Mouse (Mus musculus) midbrain, embryonic 13.5 days (tissue): Measurements from ENCODE around the gene Mvb12b. TPM values are rescaled to one million over a fixed set of nuclear protein-coding genes. Genes with fewer than 3 reads are reported as not detected.
A peak's percentile ranks its signal among the peaks of the same experiment; 100 is the strongest.

Experiments used
- ATAC-seq: fragments of 200-750 bp; cut with Nextera tagmentation; 2 replicates; pipeline ENCODE4 v1.8.0; 2017; ENCODE audit warnings: mild to moderate bottlenecking, moderate TSS enrichment, moderate library complexity
- H3K27ac ChIP-seq: fragments of 300-500 bp; sonication (generic); 2 replicates; pipeline ENCODE4 v1.5.1; 2015; ENCODE audit warnings: inconsistent platforms, mild to moderate bottlenecking, moderate library complexity
- H3K27me3 ChIP-seq: fragments of 300-500 bp; sonication (generic); 2 replicates; pipeline ENCODE4 v1.6.1; 2015; ENCODE audit warnings: mild to moderate bottlenecking, inconsistent platforms
- H3K36me3 ChIP-seq: fragments of 300-500 bp; sonication (generic); 2 replicates; pipeline ENCODE4 v1.6.1; 2015; ENCODE audit warnings: mild to moderate bottlenecking, inconsistent platforms
- H3K4me1 ChIP-seq: fragments of 300-500 bp; sonication (generic); replicated peaks from 2 replicates; pipeline ENCODE4 v1.6.1; 2015; ENCODE audit warnings: inconsistent platforms
- H3K4me2 ChIP-seq: fragments of 300-500 bp; sonication (generic); replicated peaks from 2 replicates; pipeline ENCODE4 v1.6.1; 2015; ENCODE audit warnings: moderate library complexity, mild to moderate bottlenecking, inconsistent platforms
- H3K4me3 ChIP-seq: fragments of 300-500 bp; sonication (generic); replicated peaks from 2 replicates; pipeline ENCODE4 v1.5.1; 2015; ENCODE audit warnings: mild to moderate bottlenecking, inconsistent platforms
- H3K9ac ChIP-seq: fragments of 300-500 bp; sonication (generic); replicated peaks from 2 replicates; pipeline ENCODE4 v1.6.1; 2015; ENCODE audit warnings: mild to moderate bottlenecking, inconsistent platforms
- H3K9me3 ChIP-seq: fragments of 300-500 bp; sonication (generic); 2 replicates; pipeline ENCODE4 v1.6.1; 2016; ENCODE audit warnings: mild to moderate bottlenecking, inconsistent platforms
- WGBS: fragments of 180-500 bp; shearing (Covaris S2); methylation state at CpG from one replicate; pipeline ENCODE4 v1.1.7; 2015; 5-methylcytosine and 5-hydroxymethylcytosine counted together
- polyA plus RNA-seq: library from polyadenylated mRNA; unstranded; fragments of >200 nt; fragmentation: Nextera tagmentation; extraction: Ambion mirVana; gene quantifications from 2 replicates; pipeline ENCODE4 v1.2.1, GENCODE M21; 2015

Gene Mvb12b
- polyA plus RNA-seq, result 68.1 and 73.0 TPM in 2 replicates

GRCm38 (mm10) chr2:33887328-33888099 lies at the start of gene Mvb12b:
TSS of gene Mvb12b (minus strand) at chr2:33887946.
- Histone ChIP-seq H3K9me3 (0 out of 2 replicates have a peak, but pooled peaks cover 6% of the 10 kb centered on the region), H3K4me2 (peak within 1 kb of the TSS; percentile 75), H3K27me3 (no peaks in the 10 kb centered on the region), H3K36me3 (no peaks in the 10 kb centered on the region), H3K4me3 (peak within 1 kb of the TSS; percentile 81), H3K9ac (peak within 1 kb of the TSS; percentile 99), H3K4me1 (peaks cover 43% of the 10 kb centered on the region), H3K27ac (peak within 1 kb of the TSS; percentile 99)
- WGBS, result 1% methylated on average over 47 of the region's 67 CpGs
- peak; percentile 82 for ATAC-seq

DNA sequence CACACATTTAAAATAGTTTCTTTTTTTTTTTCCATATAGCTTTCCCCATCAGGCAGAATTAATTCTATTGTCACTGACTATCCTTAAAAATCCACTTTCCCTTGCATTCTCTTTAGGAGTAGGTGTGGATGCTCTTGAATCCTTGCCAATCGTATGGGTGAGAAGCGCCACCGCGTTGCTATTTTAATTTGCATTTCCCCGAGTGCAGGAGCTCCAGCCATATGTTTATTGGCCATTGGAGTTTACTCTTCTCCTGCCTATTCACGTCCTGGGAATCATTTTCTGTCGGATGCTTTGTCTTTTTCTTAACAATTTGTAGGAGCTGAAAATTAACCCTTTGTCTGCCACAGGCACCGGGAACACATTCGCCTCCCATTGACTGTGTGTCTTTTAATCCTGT lies 48.0 kb upstream of the Mvb12b start:
- no peaks in the 10 kb centered on the region for H3K36me3 ChIP-seq
- 0 out of 2 replicates have a peak, but pooled peaks cover 3% of the 10 kb centered on the region for H3K4me1 ChIP-seq
- 37% methylated on average over 9 of the region's 9 CpGs for WGBS
- no peaks in the 10 kb centered on the region for H3K9me3 ChIP-seq
- ATAC-seq, result no peak
- 0 out of 2 replicates have a peak overlapping the region, but pooled peaks have one; percentile 8 for H3K27ac ChIP-seq
- H3K27me3 ChIP-seq, result no peaks in the 10 kb centered on the region
- no peak overlapping the region for H3K4me3 ChIP-seq
- H3K4me2 ChIP-seq, result no peak overlapping the region
- no peak overlapping the region for H3K9ac ChIP-seq

DNA sequence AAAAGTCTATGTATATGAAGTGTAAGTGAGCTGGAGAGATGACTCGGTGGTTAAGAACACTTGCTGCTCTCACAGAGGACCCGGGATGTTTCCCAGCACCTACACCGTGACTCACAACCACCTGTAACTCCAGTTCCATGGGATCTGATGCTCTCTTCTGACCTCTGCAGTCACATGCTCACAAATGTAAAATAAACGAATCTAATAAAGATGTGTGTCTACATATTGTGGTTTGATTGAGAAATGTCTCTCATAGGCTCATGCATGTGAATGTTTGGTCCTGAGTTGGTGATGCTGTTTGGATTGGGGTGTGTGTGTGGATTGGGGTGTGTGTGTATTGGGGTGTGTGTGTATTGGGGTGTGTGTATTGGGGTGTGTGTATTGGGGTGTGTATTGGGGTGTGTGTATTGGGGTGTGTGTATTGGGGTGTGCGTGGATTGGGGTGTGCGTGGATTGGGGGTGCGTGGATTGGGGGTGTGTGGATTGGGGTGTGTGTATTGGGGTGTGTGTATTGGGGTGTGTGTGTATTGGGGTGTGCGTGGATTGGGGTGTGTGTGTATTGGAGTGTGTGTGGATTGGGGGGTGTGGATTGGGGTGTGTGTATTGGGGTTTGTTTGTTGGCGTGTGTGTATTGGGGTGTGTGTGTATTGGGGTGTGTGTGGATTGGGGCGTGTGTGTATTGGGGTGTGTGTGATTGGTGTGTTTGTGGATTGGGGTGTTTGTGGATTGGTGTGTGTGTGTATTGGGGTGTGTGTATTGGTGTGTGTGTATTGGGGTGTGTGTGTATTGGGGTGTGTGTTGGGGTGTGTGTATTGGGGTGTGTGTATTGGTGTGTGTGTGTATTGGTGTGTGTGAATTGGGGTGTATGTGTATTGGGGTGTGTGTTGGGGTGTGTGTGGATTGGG lies 46.1 kb upstream of the Mvb12b start:
- no peaks in the 10 kb centered on the region for H3K9me3 ChIP-seq

GRCm38 (mm10) chr2:33931161-33931560 lies 43.4 kb upstream of the Mvb12b start:
- 0 out of 2 replicates have a peak, but pooled peaks cover 3% of the 10 kb centered on the region for H3K4me1 ChIP-seq
- 84% methylated on average over 5 of the region's 5 CpGs for WGBS

More for the DNA sequence above, 46.1 kb upstream of the Mvb12b start:
- Histone ChIP-seq H3K4me1 (0 out of 2 replicates have a peak, but pooled peaks cover 3% of the 10 kb centered on the region), H3K9ac (no peak overlapping the region), H3K4me3 (no peak overlapping the region), H3K4me2 (no peak overlapping the region), H3K27ac (no peak overlapping the region), H3K36me3 (no peaks in the 10 kb centered on the region), H3K27me3 (no peaks in the 10 kb centered on the region)
- peak; percentile 79 for ATAC-seq
- WGBS, result 62% methylated on average over 10 of the region's 10 CpGs

GRCm38 (mm10) chr2:33925288-33925687 lies 37.5 kb upstream of the Mvb12b start:
- WGBS, result 78% methylated on average over 5 of the region's 5 CpGs
- no peak overlapping the region for H3K4me2 ChIP-seq
- H3K9ac ChIP-seq, result no peak overlapping the region
- H3K27me3 ChIP-seq, result peaks cover 4% of the 10 kb centered on the region; the same call in 1 of the 2 replicates
- no peak for ATAC-seq
- H3K36me3 ChIP-seq, result no peaks in the 10 kb centered on the region
- no peaks in the 10 kb centered on the region for H3K9me3 ChIP-seq
- H3K4me3 ChIP-seq, result no peak overlapping the region
- peaks cover 5% of the 10 kb centered on the region for H3K4me1 ChIP-seq
- no peak overlapping the region for H3K27ac ChIP-seq

More at GRCm38 (mm10) chr2:33931161-33931560, 43.4 kb upstream of the Mvb12b start:
- ATAC-seq, result no peak
- H3K27me3 ChIP-seq, result 0 out of 2 replicates have a peak, but pooled peaks cover 4% of the 10 kb centered on the region
- H3K9me3 ChIP-seq, result no peaks in the 10 kb centered on the region
- H3K27ac ChIP-seq, result no peak overlapping the region
- no peak overlapping the region for H3K4me2 ChIP-seq
- H3K9ac ChIP-seq, result no peak overlapping the region
- H3K4me3 ChIP-seq, result no peak overlapping the region
- no peaks in the 10 kb centered on the region for H3K36me3 ChIP-seq

GRCm38 (mm10) chr2:33923482-33923881 lies 35.7 kb upstream of the Mvb12b start:
- WGBS, result 75% methylated on average over 5 of the region's 5 CpGs
- Histone ChIP-seq H3K4me2 (no peak overlapping the region), H3K36me3 (no peaks in the 10 kb centered on the region), H3K4me3 (no peak overlapping the region), H3K4me1 (peaks cover 12% of the 10 kb centered on the region), H3K9ac (no peak overlapping the region), H3K27ac (no peak overlapping the region), H3K27me3 (peaks cover 4% of the 10 kb centered on the region; the same call in 1 of the 2 replicates), H3K9me3 (no peaks in the 10 kb centered on the region)
- ATAC-seq, result no peak

- Histone ChIP-seq H3K27me3 (peaks cover 4% of the 10 kb centered on the region; the same call in 1 of the 2 replicates), H3K27ac (no peak overlapping the region), H3K4me1 (peaks cover 12% of the 10 kb centered on the region), H3K9me3 (0 out of 2 replicates have a peak, but pooled peaks cover 3% of the 10 kb centered on the region), H3K4me3 (no peak overlapping the region), H3K9ac (no peak overlapping the region), H3K4me2 (no peak overlapping the region), H3K36me3 (no peaks in the 10 kb centered on the region)
- no peak for ATAC-seq
- 90% methylated on average over 2 of the region's 2 CpGs for WGBS
Observed at GRCm38 (mm10) chr2:33922466-33922865, 34.7 kb upstream of the Mvb12b start.

GRCm38 (mm10) chr2:33919934-33920615 lies 32.3 kb upstream of the Mvb12b start:
- Histone ChIP-seq H3K9ac (peak overlapping the region; percentile 37; the same call in 1 of the 2 replicates), H3K4me2 (peak overlapping the region; percentile 17; the same call in 1 of the 2 replicates)

DNA sequence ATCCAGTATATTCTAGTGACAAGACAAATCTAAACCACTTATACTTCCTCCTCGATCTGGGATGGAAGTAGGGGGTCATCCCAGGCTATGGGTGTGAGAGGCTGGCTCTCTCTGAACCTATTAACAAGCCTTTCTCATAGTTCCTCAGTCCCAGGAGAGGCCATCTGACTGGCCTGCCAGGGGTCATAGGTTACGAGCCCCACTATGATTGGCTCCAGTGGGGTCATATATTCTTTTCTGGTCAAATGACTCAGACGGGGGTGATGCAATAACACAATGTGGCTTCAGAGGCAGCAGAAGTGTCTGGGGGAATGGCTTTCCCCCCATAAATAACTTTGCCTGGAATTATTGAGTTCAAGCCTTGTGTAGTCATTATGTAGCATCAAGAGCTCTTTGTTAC lies 31.1 kb upstream of the Mvb12b start:
- Histone ChIP-seq H3K9me3 (0 out of 2 replicates have a peak, but pooled peaks cover 3% of the 10 kb centered on the region), H3K36me3 (no peaks in the 10 kb centered on the region), H3K27ac (no peak overlapping the region), H3K9ac (no peak overlapping the region), H3K4me1 (peaks cover 12% of the 10 kb centered on the region), H3K27me3 (no peaks in the 10 kb centered on the region), H3K4me2 (no peak overlapping the region), H3K4me3 (no peak overlapping the region)
- 85% methylated on average over 3 of the region's 3 CpGs for WGBS
- no peak for ATAC-seq

More at GRCm38 (mm10) chr2:33919934-33920615, 32.3 kb upstream of the Mvb12b start:
- Histone ChIP-seq H3K36me3 (no peaks in the 10 kb centered on the region), H3K4me3 (no peak overlapping the region), H3K27me3 (no peaks in the 10 kb centered on the region; the same call in 1 of the 2 replicates), H3K9me3 (0 out of 2 replicates have a peak, but pooled peaks cover 3% of the 10 kb centered on the region), H3K27ac (no peak overlapping the region), H3K4me1 (peaks cover 12% of the 10 kb centered on the region)
- peak; percentile 44; the same call in 1 of the 2 replicates for ATAC-seq
- 19% methylated on average over 22 of the region's 22 CpGs for WGBS

GRCm38 (mm10) chr2:33918318-33918717 lies 30.6 kb upstream of the Mvb12b start:
- Histone ChIP-seq H3K4me2 (no peak overlapping the region), H3K27ac (no peak overlapping the region), H3K9ac (no peak overlapping the region), H3K27me3 (no peaks in the 10 kb centered on the region), H3K36me3 (no peaks in the 10 kb centered on the region), H3K4me3 (no peak overlapping the region), H3K9me3 (0 out of 2 replicates have a peak, but pooled peaks cover 3% of the 10 kb centered on the region), H3K4me1 (peaks cover 12% of the 10 kb centered on the region)
- 75% methylated on average over 6 of the region's 6 CpGs for WGBS
- ATAC-seq, result no peak

GRCm38 (mm10) chr2:33916603-33917002 lies 28.9 kb upstream of the Mvb12b start:
- Histone ChIP-seq H3K27me3 (no peaks in the 10 kb centered on the region), H3K4me2 (no peak overlapping the region), H3K4me3 (no peak overlapping the region), H3K9ac (no peak overlapping the region), H3K36me3 (no peaks in the 10 kb centered on the region), H3K27ac (peak overlapping the region; percentile 44; the same call in 1 of the 2 replicates), H3K9me3 (0 out of 2 replicates have a peak, but pooled peaks cover 3% of the 10 kb centered on the region), H3K4me1 (peaks cover 12% of the 10 kb centered on the region)
- 0 out of 2 replicates have a peak, but pooled peaks have one; percentile 49 for ATAC-seq
- 16% methylated on average over 11 of the region's 11 CpGs for WGBS
